Mouse (Mus musculus): ENCODE data around the gene Nptxr. TPM values are rescaled to one million over a fixed set of nuclear protein-coding genes. Genes with fewer than 3 reads are reported as not detected.

The Nptxr gene
- polyA plus RNA-seq, 1 experiment from 2014 or later = 0.13 TPM

Other genes with a start within 250 kb of the Nptxr start
- gene Dmc1, start 199.7 kb downstream of the Nptxr start, polyA plus RNA-seq (2015; fragmentation: Nextera tagmentation; extraction: Ambion mirVana) = 0.22 and 0.40 TPM in 2 replicates
- 0.12 and 0.39 TPM in 2 replicates for gene Fam227a, start 145.8 kb downstream of the Nptxr start, polyA plus RNA-seq (2015; fragmentation: Nextera tagmentation; extraction: Ambion mirVana)
- 18.6 and 19.3 TPM in 2 replicates for gene Cby1, start 145.6 kb downstream of the Nptxr start, polyA plus RNA-seq (2015; fragmentation: Nextera tagmentation; extraction: Ambion mirVana)
- 199 and 225 TPM in 2 replicates for gene Tomm22, start 133.9 kb downstream of the Nptxr start, polyA plus RNA-seq (2015; fragmentation: Nextera tagmentation; extraction: Ambion mirVana)
- gene Josd1, start 116.8 kb downstream of the Nptxr start, polyA plus RNA-seq (2015; fragmentation: Nextera tagmentation; extraction: Ambion mirVana) = 20.0 and 21.6 TPM in 2 replicates
- 32.6 and 36.9 TPM in 2 replicates for gene Gtpbp1, start 113.9 kb downstream of the Nptxr start, polyA plus RNA-seq (2015; fragmentation: Nextera tagmentation; extraction: Ambion mirVana)
- 1.3 and 1.5 TPM in 2 replicates for gene Sun2, start 62.2 kb downstream of the Nptxr start, polyA plus RNA-seq (2015; fragmentation: Nextera tagmentation; extraction: Ambion mirVana)
- 9.1 and 10.5 TPM in 2 replicates for gene Dnal4, start 26.9 kb downstream of the Nptxr start, polyA plus RNA-seq (2015; fragmentation: Nextera tagmentation; extraction: Ambion mirVana)
- not detected in 2 replicates for gene Npcd, start 29.5 kb upstream of the Nptxr start, polyA plus RNA-seq (2015; fragmentation: Nextera tagmentation; extraction: Ambion mirVana)
- gene Cbx6, start 29.9 kb upstream of the Nptxr start, polyA plus RNA-seq (2015; fragmentation: Nextera tagmentation; extraction: Ambion mirVana) = 9.7 and 10.2 TPM in 2 replicates
- 41.7 and 53.3 TPM in 2 replicates for gene Apobec3, start 86.9 kb upstream of the Nptxr start, polyA plus RNA-seq (2015; fragmentation: Nextera tagmentation; extraction: Ambion mirVana)
- gene Cbx7, start 166.4 kb upstream of the Nptxr start, polyA plus RNA-seq (2015; fragmentation: Nextera tagmentation; extraction: Ambion mirVana) = 0.89 and 1.4 TPM in 2 replicates
- 0.63 and 0.76 TPM in 2 replicates for gene Pdgfb, start 210.2 kb upstream of the Nptxr start, polyA plus RNA-seq (2015; fragmentation: Nextera tagmentation; extraction: Ambion mirVana)

Measured in liver, embryonic 13.5 days (tissue).